Mouse (Mus musculus): ENCODE measurements around the gene Tsku.

DNA sequence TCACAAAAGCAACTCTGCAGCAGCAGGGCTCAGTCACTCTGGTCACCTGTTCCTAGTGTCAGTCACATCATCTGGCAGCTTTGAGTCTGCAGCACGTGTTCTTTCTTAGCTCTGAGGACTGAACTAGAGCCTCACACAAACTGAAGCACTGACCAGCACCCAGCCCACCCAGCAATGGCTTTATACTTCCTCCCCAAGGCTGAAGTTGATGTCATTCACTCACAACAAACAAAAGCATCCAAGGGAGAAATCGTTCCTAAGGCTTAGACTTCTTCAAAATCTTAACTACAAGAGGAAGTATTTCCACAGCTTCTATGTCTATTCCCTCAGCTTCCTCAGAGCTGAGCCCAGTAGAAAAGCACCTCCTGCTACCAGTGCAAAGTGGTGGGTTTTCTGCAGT lies 32.8 kb downstream of the Tsku start:
- no peak for TF ChIP-seq CTCF (IDR thresholded peaks at IDR 0.05; ENCODE audit: extremely low read depth, insufficient read depth, low read length)
- TF ChIP-seq POLR2A (IDR thresholded peaks at IDR 0.05; ENCODE audit: extremely low read depth, insufficient read depth, low read length): no peak

Measured in cortical plate, adult 2 months (tissue).